Mouse (Mus musculus): ENCODE data around the gene Pacsin2. TPM values are rescaled to one million over a fixed set of nuclear protein-coding genes. Genes with fewer than 3 reads are reported as not detected.

Pacsin2 gene
- polyA plus RNA-seq, 1 experiment from 2014 or later = 61.3 TPM

- Histone ChIP-seq H3K4me2 (ENCODE audit: low read length) (no peak overlapping the region), H3K9ac (ENCODE audit: low read depth, low read length) (no peak overlapping the region), H3K9me3 (replicated peaks; ENCODE audit: low read length) (no peaks in the 10 kb centered on the region), H3K36me3 (ENCODE audit: insufficient read depth, low read length) (no peaks in the 10 kb centered on the region), H3K4me1 (replicated peaks; ENCODE audit: insufficient read depth, low read length) (no peaks in the 10 kb centered on the region), H3K4me3 (replicated peaks; ENCODE audit: low read depth, low read length) (no peak overlapping the region), H3K27me3 (ENCODE audit: insufficient read depth, low read length) (no peaks in the 10 kb centered on the region), H3K27ac (no peak overlapping the region)
- ATAC-seq (replicated peaks; ENCODE audit: low FRiP score, low read depth) = no peak
- WGBS = 77% methylated on average over 3 of the region's 3 CpGs
- DNase-seq (ENCODE audit: low spot score) = no peak
- no peak for TF ChIP-seq CTCF (IDR thresholded peaks at IDR 0.05; ENCODE audit: low read depth)
Observed at GRCm38 (mm10) chr15:83360140-83360539, 104.3 kb downstream of the Pacsin2 start.

DNA sequence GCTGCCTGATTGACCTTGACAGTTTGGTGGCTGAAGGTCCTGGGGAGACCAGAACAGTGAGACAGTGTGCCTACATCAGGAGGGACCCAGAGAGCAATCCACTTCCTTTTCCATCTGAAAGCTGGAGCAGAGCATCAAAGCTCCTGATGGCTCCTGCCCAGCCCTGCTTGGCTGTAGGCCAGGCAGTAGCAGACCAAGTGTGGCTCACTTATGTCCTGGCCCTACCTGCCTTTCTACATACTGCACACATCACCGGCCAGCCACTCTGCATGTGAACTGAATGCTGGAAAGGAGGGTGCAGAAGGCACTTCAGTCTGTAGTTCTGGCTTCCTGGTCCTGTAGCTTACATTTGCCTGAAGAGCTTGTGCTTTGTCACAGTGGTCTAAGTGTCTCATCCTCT is 105.9 kb downstream of the Pacsin2 start:
- no peak overlapping the region for H3K4me2 ChIP-seq (ENCODE audit: low read length)
- ATAC-seq (replicated peaks; ENCODE audit: low FRiP score, low read depth) (no peak), DNase-seq (ENCODE audit: low spot score) (no peak)
- WGBS = 83% methylated on average over 1 of the region's 1 CpGs
- no peaks in the 10 kb centered on the region for H3K27me3 ChIP-seq (ENCODE audit: insufficient read depth, low read length)
- no peak overlapping the region for H3K4me3 ChIP-seq (replicated peaks; ENCODE audit: low read depth, low read length)
- H3K4me1 ChIP-seq (replicated peaks; ENCODE audit: insufficient read depth, low read length) = no peaks in the 10 kb centered on the region
- H3K9ac ChIP-seq (ENCODE audit: low read depth, low read length) = no peak overlapping the region
- H3K9me3 ChIP-seq (replicated peaks; ENCODE audit: low read length) = no peaks in the 10 kb centered on the region
- no peak for TF ChIP-seq CTCF (IDR thresholded peaks at IDR 0.05; ENCODE audit: low read depth)
- H3K36me3 ChIP-seq (ENCODE audit: insufficient read depth, low read length) = no peaks in the 10 kb centered on the region
- H3K27ac ChIP-seq = no peak overlapping the region

GRCm38 (mm10) chr15:83351546-83351945 is 112.9 kb downstream of the Pacsin2 start:
- Histone ChIP-seq H3K27me3 (ENCODE audit: insufficient read depth, low read length) (no peaks in the 10 kb centered on the region), H3K36me3 (ENCODE audit: insufficient read depth, low read length) (no peaks in the 10 kb centered on the region), H3K4me1 (replicated peaks; ENCODE audit: insufficient read depth, low read length) (peaks cover 8% of the 10 kb centered on the region; the same call in 1 of the 2 replicates), H3K27ac (no peak overlapping the region), H3K9me3 (replicated peaks; ENCODE audit: low read length) (no peaks in the 10 kb centered on the region), H3K9ac (ENCODE audit: low read depth, low read length) (no peak overlapping the region), H3K4me3 (replicated peaks; ENCODE audit: low read depth, low read length) (no peak overlapping the region), H3K4me2 (ENCODE audit: low read length) (no peak overlapping the region)
- ATAC-seq (replicated peaks; ENCODE audit: low FRiP score, low read depth) = no peak
- TF ChIP-seq CTCF (IDR thresholded peaks at IDR 0.05; ENCODE audit: low read depth) = no peak
- 79% methylated on average over 4 of the region's 4 CpGs for WGBS
- no peak for DNase-seq (ENCODE audit: low spot score)

DNA sequence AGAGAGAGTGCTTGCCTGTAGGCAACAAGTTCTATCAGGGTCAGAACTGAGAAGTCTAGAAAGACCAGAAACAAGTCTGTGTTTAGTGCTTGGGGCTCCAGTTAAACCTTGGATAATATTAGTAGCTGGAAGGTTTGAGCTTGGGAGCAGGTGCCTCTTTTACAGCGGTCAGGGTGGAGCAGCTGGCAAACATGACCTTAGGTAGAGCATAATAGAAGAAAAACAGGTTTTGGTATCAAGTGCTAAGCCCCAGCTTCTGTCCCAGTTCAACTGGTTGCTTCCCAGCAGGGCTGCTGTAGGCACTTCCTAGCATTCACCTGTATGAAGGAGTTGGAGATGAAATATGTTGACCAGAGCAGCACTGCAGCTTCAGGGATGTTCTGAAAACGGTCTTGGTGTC is 113.5 kb downstream of the Pacsin2 start:
- H3K4me2 ChIP-seq (ENCODE audit: low read length) = no peak overlapping the region
- H3K36me3 ChIP-seq (ENCODE audit: insufficient read depth, low read length) = no peaks in the 10 kb centered on the region
- no peaks in the 10 kb centered on the region for H3K27me3 ChIP-seq (ENCODE audit: insufficient read depth, low read length)
- H3K9ac ChIP-seq (ENCODE audit: low read depth, low read length) = 0 out of 2 replicates have a peak overlapping the region, but pooled peaks have one; percentile 53
- H3K4me1 ChIP-seq (replicated peaks; ENCODE audit: insufficient read depth, low read length) = peaks cover 8% of the 10 kb centered on the region; the same call in 1 of the 2 replicates
- H3K27ac ChIP-seq = peak overlapping the region; percentile 57; the same call in 1 of the 2 replicates
- no peak for ATAC-seq (replicated peaks; ENCODE audit: low FRiP score, low read depth)
- no peak for TF ChIP-seq CTCF (IDR thresholded peaks at IDR 0.05; ENCODE audit: low read depth)
- H3K9me3 ChIP-seq (replicated peaks; ENCODE audit: low read length) = no peaks in the 10 kb centered on the region
- WGBS = 61% methylated on average over 2 of the region's 2 CpGs
- DNase-seq (ENCODE audit: low spot score) = no peak
- H3K4me3 ChIP-seq (replicated peaks; ENCODE audit: low read depth, low read length) = no peak overlapping the region

DNA sequence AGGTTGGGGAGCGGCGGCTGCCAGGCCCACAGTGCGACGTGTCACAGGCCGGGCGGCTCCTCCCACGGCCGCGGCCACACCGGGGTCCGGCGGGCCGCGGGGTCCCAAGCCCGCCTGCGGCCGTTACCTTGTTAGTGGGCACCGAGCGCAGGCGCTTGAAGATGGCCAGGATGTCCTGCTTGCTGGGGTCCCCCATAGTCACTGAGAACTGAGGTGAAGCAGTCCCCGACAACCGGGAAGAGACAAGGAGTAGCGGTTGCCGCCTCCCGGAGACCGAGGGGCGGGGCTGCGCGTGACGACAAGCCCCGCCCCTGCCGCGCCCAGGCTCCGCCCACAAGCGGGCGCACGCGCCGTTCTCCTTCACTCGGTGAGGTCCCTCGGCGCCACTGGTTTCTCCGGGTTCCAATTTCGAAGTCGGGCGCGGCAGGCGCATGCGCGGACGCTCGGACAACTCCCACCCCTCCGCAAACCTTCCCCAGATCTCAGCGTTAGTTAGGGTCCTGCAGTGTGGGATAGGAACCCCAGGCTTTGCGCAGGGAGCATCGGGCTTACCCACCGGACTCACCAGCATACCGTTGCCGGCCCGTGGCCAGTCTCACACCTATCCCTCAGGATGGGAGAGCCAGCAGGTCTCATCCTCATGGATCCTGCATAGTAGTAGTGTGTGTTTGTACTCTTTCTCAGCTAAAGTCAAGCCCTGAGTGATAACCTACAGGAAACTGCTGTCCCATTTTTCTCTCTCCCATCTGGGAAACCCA is 114.3 kb downstream of the Pacsin2 start, which contains the start of gene Arfgap3:
Arfgap3 (minus strand) TSS at position 294 of the 758 bp plus-strand sequence.
- under 1% methylated on average over 54 of the region's 60 CpGs for WGBS

DNA sequence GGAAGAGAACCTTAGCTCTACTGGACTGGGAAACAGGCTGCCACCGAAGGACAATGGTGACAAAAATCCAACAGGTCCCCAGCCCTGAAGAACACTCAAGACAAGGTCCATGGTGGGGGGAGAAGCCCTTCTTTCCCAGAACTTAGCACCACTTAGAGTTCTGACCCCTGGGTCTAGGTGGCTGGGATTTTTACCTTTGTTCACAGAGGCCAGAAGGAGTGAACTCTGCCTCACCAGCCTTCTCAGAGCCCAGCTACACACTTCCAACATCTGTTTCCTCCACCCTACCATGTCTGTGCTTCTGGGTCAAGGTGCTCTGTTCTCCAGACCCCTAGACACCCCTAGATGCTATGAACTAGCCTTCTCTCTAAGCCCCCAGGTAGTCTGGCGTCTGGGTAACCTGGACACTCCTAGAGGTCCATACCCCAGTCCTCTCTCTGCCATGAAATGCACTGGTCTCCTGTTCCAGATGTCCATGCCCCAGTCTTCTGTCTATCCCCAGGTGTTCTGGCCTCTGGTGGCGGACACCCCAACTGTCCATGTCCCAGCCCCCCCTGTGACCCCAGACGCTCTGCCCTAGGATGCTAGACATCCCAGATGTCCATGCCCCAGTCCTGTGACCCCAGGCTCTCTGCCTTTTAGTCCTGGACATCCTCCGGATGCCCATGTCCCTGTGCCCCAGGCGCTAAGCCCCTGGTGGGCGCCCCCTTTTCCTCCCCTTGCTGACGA is 115.0 kb downstream of the Pacsin2 start:
- Histone ChIP-seq H3K4me2 (ENCODE audit: low read length) (peak overlapping the region; percentile 95), H3K9me3 (replicated peaks; ENCODE audit: low read length) (no peaks in the 10 kb centered on the region), H3K27ac (0 out of 2 replicates have a peak overlapping the region, but pooled peaks have one; percentile 31), H3K4me1 (replicated peaks; ENCODE audit: insufficient read depth, low read length) (peaks cover 8% of the 10 kb centered on the region; the same call in 1 of the 2 replicates), H3K9ac (ENCODE audit: low read depth, low read length) (peak overlapping the region; percentile 82), H3K4me3 (replicated peaks; ENCODE audit: low read depth, low read length) (peak overlapping the region; percentile 92), H3K36me3 (ENCODE audit: insufficient read depth, low read length) (no peaks in the 10 kb centered on the region), H3K27me3 (ENCODE audit: insufficient read depth, low read length) (no peaks in the 10 kb centered on the region)
- peak; percentile 22 for ATAC-seq (replicated peaks; ENCODE audit: low FRiP score, low read depth)
- no peak for DNase-seq (ENCODE audit: low spot score)
- WGBS = 18% methylated on average over 8 of the region's 8 CpGs
- no peak for TF ChIP-seq CTCF (IDR thresholded peaks at IDR 0.05; ENCODE audit: low read depth)

More for the DNA sequence above, 114.3 kb downstream of the Pacsin2 start, which contains the start of gene Arfgap3:
- Histone ChIP-seq H3K27me3 (ENCODE audit: insufficient read depth, low read length) (no peaks in the 10 kb centered on the region), H3K4me3 (replicated peaks; ENCODE audit: low read depth, low read length) (peak within 1 kb of the TSS; percentile 92), H3K36me3 (ENCODE audit: insufficient read depth, low read length) (no peaks in the 10 kb centered on the region), H3K4me2 (ENCODE audit: low read length) (peak within 1 kb of the TSS; percentile 95), H3K27ac (peak within 1 kb of the TSS; percentile 57), H3K9ac (ENCODE audit: low read depth, low read length) (peak within 1 kb of the TSS; percentile 82), H3K4me1 (replicated peaks; ENCODE audit: insufficient read depth, low read length) (peaks cover 8% of the 10 kb centered on the region; the same call in 1 of the 2 replicates), H3K9me3 (replicated peaks; ENCODE audit: low read length) (no peaks in the 10 kb centered on the region)
- DNase-seq (ENCODE audit: low spot score) (peak; percentile 94), ATAC-seq (replicated peaks; ENCODE audit: low FRiP score, low read depth) (peak; percentile 85)
- no peak for TF ChIP-seq CTCF (IDR thresholded peaks at IDR 0.05; ENCODE audit: low read depth)

All from kidney, postnatal 0 days (tissue).